Mouse (Mus musculus): ENCODE data around the gene Brca2.

- no peak for TF ChIP-seq GATA1 (IDR thresholded peaks at IDR 0.05; ENCODE audit: low read length)
- no peak for TF ChIP-seq TAL1 (IDR thresholded peaks at IDR 0.05; ENCODE audit: low read length)
Measured at GRCm38 (mm10) chr5:150614054-150614453, 91.6 kb downstream of the Brca2 start.

Measured in erythroblast, embryonic 14.5 days (primary cell).